Mouse (Mus musculus): ENCODE results near the gene Hist1h2ad. TPM values are rescaled to one million over a fixed set of nuclear protein-coding genes. Genes with fewer than 3 reads are reported as not detected.
"Not testable (repeated sequence)": the region's sequence is repeated elsewhere in the genome, so short reads cannot be mapped to it uniquely, and the experiment has no call there.

The Hist1h2ad gene
- total RNA-seq (2021), result 10 to 100 TPM in 1 of 2 experiments, 1 to 10 TPM in 1; 7.1 to 11.6 TPM

DNA sequence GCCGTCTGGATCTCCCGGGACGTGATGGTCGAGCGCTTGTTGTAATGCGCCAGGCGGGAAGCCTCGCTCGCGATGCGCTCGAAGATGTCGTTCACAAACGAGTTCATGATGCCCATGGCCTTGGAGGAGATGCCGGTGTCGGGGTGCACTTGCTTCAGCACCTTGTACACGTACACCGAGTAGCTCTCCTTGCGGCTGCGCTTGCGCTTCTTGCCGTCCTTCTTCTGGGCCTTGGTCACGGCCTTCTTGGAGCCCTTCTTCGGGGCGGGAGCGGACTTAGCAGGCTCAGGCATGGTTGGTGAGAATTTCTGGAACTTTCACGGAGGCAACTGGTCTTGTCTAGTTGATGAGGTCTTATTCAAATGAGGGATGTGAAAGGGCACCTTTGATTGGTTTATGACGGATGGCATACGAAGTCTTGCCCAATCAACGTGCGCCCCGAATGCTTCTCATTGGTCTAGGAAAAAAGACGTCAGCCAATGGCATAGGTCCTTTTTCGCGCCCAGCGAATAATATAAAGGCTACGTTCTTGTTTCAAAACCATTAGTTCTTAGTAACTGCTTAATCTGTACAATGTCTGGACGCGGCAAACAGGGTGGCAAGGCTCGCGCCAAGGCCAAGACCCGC is at the start of gene Hist1h2ad, which contains the start of gene Hist1h2bf:
Hist1h2ad (plus strand) TSS at position 484 of the 627 bp plus-strand sequence.
Hist1h2bf (minus strand) TSS at position 299 of the 627 bp plus-strand sequence.
- DNase-seq (ENCODE audit: extremely low spot score in 1 of 2, low spot score in 1 of 2), result peak; percentile 73 to 75

DNA sequence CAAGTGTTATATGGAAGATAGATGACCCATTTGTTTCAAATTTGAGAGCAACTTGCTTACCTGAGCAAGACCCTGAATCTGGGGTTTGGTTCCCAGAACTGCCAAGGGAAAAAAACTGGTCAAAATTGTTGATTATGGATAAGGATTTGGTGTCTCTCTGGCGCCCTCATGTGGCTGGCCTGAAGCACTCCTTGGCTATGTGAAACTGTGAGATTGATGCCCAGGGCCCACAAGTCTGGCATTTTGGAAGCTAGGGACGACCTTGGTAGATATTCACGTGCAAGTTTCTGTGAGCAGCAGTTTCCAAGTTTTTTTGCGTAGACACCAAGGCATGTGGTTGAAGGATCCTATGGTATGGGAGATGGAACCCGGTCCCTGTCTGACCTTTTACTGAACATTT is 49.5 kb upstream of the Hist1h2ad start:
- peak; percentile 72 to 87 for DNase-seq (ENCODE audit: extremely low spot score in 1 of 2, low spot score in 1 of 2)

- no peak for DNase-seq (ENCODE audit: extremely low spot score in 1 of 2, low spot score in 1 of 2)
Observed at GRCm38 (mm10) chr13:23525901-23526300, 48.3 kb upstream of the Hist1h2ad start.

GRCm38 (mm10) chr13:23526312-23526711 is 47.9 kb upstream of the Hist1h2ad start:
- DNase-seq (ENCODE audit: extremely low spot score in 1 of 2, low spot score in 1 of 2), result peak; percentile 93 to 99

DNA sequence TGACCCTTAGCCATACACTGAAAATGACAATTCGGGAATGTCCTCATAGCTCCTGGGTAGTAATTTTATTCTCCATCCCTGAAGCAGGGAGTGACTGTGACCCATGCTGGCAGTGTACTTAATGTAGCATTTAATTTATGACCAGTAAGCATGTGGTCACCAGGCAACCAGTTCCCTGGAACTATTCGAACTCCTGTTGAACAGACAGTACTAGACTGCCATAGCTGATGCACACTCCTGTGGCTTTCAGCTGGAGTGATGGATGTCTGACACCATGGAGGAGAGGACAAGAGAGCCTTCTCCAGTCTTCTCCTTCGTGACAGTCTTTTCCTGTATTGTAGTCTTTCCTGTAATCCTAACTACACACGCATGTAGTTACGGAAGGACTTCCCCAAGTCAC is 45.2 kb upstream of the Hist1h2ad start:
- DNase-seq (ENCODE audit: extremely low spot score in 1 of 2, low spot score in 1 of 2), result no peak

- no peak for DNase-seq (ENCODE audit: extremely low spot score in 1 of 2, low spot score in 1 of 2)
Observed at GRCm38 (mm10) chr13:23529480-23530165, 44.6 kb upstream of the Hist1h2ad start.

DNA sequence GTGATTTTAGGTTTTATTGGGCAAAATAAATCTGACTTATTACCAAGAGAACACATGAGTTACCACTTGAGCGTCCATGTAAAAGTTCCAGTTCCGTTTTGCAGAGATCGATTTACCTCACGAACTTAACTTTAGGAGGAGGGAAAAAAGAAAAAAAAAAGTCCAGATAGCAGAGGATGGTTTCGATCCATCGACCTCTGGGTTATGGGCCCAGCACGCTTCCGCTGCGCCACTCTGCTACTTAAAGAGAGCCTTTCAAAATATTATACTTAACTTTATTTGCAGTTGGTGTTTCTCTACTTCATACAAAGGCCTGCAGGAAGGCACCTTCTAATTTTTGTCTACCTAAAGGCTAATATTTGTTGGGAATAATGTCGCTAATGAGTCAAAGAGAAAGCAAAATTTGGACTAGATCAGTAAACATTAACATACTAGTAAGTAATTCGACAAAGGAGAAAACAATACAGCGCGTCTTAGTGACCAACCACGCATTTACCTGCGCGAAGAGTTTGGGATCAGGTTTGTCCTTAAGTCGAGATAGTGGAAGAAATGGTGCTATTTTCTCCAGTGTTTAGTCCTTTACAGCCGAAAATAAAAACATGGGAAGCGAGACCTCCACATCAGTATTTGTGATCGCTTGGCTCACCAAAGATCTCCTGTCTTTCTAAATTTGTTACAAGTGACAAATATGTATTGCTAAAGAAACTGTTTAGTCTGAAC is 43.8 kb upstream of the Hist1h2ad start:
- DNase-seq (ENCODE audit: extremely low spot score in 1 of 2, low spot score in 1 of 2), result peak; percentile 56 to 67

DNA sequence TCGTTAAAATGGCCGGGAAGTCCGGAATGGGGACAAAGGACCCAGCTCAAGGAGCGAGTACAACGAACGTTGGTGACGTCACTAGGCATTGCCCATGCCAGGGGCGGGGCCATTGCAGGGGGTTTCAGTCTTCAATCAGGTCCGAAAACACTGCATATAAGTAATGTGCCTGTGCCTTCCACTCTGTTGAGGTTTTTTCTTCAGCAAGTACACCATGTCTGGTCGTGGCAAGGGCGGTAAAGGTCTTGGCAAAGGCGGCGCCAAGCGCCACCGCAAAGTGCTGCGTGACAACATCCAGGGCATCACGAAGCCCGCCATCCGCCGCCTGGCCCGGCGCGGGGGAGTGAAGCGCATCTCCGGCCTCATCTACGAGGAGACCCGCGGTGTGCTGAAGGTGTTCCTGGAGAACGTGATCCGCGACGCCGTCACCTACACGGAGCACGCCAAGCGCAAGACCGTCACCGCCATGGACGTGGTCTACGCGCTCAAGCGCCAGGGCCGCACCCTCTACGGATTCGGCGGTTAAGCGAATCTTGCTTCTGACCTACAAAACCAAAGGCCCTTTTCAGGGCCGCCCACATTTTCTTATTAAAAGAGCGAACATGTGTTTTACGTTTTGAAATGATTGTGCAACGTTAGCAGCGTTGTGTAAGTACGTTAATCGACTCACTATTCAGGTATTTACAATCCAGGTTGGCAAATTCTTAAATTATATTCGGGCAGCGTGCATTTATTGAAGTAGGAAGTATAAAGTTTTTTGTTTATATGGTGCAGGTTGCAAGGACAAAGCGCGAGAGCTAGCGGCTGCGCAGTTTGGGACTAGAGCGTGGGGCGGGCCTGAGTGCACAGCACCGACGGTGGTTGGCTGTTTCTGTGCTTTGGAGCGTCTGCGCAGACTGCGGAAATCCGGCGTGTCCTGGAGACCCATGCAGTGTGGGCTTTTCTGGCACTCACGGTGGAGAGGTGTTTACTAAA is 43.0 kb upstream of the Hist1h2ad start, which contains the start of gene Hist1h4h:
Hist1h4h (plus strand) TSS at position 150 of the 975 bp plus-strand sequence.
- DNase-seq (ENCODE audit: extremely low spot score in 1 of 2, low spot score in 1 of 2), result peak; percentile 84 to 94

DNA sequence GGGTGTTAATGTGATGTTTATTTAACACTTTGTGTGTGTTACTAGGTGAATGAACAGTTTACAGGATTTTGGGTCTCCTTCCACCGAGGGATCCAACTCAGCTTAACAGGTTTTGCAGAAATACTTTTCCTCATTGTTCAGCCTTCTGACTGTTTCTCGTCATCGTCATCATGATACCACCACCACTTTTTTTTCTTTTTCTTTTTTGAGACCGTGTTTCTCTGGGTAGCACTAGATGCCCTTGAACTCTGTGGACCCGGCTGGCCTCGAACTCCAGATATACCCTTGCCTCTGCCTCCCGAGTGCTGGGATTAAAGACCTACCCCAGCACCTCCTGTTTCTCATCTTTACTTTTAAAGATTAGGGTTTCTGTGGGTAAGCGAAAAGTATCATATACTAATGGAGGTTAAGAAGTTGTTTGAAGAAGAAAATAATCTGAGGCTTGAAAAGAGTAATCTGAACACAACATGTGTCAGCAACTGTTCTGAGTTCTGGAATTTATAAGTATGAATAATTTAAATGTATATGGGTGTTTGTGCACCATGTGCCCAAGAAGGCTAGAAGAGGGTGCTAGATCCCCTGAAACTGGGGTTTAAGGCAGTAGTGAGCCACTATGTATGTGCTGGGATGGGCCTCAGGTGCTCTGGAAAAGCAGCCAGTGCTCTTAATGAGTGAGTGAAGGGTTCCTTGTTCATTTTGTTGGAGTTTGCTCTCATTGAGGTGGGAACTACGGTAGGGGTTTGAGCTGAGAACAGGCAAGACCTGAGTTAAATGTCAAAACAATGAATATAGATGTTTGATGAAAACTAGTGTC is 41.7 kb upstream of the Hist1h2ad start:
- DNase-seq (ENCODE audit: extremely low spot score in 1 of 2, low spot score in 1 of 2), result no peak

DNA sequence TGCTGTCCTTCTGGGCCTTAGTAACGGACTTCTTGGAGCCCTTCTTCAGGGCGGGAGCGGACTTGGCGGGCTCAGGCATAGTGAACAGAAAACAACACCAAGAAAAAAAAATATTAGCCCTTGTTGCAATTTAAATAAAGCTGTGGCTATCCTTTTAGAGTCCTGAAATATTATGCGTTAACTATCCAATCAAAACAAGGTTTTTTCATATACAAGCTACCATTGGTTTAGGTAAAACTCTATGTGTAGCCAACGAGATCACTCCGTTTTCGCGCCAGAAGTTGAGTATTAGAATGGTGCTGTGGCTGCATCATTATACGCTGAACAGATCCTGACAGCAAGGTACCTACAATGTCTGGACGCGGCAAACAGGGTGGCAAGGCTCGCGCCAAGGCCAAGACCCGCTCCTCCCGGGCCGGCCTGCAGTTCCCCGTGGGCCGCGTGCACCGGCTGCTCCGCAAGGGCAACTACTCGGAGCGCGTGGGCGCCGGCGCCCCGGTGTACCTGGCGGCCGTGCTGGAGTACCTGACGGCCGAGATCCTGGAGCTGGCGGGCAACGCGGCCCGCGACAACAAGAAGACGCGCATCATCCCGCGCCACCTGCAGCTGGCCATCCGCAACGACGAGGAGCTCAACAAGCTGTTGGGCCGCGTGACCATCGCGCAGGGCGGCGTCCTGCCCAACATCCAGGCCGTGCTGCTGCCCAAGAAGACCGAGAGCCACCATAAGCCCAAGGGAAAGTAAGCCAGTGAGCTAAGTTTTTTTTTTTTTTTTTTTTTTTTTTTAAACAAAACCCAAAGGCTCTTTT is 40.4 kb upstream of the Hist1h2ad start, which contains the start of gene Hist1h2af:
Hist1h2af (plus strand) TSS at position 347 of the 808 bp plus-strand sequence.
- DNase-seq (ENCODE audit: extremely low spot score in 1 of 2, low spot score in 1 of 2), result not testable (repeated sequence)

DNA sequence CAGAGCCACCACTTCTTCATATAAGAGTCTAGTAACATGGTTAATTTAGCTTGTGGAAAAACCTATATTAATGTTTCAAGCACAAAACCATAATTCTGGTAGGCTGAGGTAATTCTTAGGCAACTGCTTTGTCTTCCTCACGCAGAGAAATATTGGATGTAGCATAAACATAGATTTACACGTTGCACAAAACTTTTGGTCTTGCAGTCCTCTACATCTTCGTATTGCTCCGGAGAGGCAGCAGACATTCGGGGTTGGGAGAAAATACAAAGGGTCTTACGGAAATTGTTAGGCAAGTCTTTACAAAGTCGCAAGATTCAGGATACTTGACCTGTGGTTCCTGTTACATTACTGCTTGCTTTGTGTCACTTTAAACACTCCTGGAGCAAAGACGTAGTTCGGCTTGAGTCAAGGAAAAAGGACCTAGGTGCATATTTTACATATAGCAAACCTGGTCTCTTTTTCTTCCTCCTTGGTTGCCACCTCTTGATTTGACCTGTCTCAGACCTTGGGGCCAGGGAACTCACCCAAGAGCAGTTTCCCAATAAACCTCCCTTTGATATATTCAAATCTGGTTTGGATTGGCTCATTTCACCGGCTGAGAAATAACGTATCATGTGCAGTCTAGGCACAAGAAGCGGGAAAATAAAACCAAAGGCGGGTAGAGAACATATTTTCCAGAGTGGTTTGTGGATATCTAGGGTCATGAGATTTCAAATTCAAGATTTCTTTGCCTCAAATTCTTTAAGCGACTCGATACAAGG is 39.6 kb upstream of the Hist1h2ad start:
- no peak for DNase-seq (ENCODE audit: extremely low spot score in 1 of 2, low spot score in 1 of 2)

GRCm38 (mm10) chr13:23535137-23536075 is 38.8 kb upstream of the Hist1h2ad start, which contains the start of gene Hist1h3g:
TSS of gene Hist1h3g (plus strand) at chr13:23535422.
- peak; percentile 64 to 85 for DNase-seq (ENCODE audit: extremely low spot score in 1 of 2, low spot score in 1 of 2)

GRCm38 (mm10) chr13:23536076-23536822 is 37.9 kb upstream of the Hist1h2ad start:
- no peak for DNase-seq (ENCODE audit: extremely low spot score in 1 of 2, low spot score in 1 of 2)

GRCm38 (mm10) chr13:23537006-23537710 is 37.0 kb upstream of the Hist1h2ad start:
- no peak for DNase-seq (ENCODE audit: extremely low spot score in 1 of 2, low spot score in 1 of 2)

DNA sequence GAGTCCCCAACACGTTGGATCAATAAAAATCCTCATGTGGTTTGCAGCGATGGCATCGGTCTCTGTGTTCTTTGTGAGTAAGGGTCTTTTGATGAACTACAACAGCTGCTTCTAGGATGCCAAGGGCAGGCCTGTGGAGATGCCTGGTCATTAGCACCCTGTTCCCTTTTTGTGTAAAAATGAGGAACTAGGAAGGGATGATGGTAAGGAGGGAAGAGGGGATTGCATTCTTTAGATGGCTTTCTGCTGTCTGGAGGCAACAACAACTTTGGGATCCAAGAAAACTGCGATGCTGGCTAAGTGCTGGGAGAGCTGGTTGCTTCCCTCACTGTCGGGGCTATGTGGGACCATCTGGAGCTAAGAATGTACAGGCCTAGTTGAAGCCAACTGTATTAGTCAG is 35.9 kb upstream of the Hist1h2ad start:
- DNase-seq (ENCODE audit: extremely low spot score in 1 of 2, low spot score in 1 of 2), result no peak

Data from layer of hippocampus, postnatal 25 days (tissue).